Mouse (Mus musculus): ENCODE results near the gene Ccdc157.

DNA sequence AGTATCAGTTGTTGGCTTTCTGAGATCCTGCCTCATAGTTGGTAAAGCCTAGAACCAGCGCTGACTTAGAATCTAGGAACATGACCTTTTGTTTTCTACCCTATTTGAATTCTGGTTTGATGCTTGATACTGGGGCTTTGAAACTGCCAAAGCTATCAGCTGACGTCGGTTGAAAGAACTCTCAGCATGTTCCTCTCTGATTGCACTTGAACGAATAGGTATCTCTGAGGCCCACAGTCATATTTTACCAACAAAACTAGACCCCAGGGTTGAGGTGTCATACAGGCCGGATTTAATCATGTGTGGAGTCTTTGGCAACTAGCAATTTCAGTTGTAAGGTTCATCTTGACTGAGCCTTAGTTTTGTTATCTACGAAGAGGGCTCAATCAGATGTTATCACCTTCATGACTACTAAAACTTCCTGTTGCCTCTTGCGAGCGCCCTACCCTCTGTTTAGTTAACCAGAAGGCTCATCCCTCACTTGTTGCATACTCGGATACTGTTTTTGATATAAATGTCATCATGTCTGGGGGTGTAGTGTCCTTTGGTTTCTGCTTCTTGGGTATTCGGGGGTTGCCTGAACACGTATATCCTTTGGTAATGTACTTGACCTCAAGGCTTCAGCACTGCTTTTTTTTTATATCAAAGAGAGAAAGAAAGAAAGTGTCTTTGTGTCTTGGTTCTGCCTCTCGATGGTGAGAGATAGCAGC is 43.1 kb upstream of the Ccdc157 start:
- no peak for TF ChIP-seq CTCF (IDR thresholded peaks at IDR 0.05; ENCODE audit: low read depth)
- TF ChIP-seq EP300 (IDR thresholded peaks at IDR 0.05; ENCODE audit: low read depth), result no peak
